ENCODE assay signal across 8 mouse cellular contexts in the genomic region with DNA sequence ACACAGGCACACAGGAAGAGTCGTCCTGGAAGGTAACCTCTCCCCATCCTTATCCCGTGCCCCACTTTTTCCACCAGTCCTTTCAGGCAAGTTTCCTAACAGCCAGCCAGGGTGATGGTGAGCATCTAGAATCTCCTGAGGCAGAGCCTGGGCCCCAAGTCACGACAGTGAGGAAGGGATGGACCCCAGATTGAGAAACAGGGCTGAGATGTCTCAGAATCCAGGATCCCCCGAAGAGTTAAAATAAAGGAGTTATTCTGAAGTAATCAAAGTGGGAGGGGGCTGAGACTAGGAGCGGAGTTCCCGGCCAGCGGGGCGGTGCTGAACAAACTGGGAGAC. TPM values are rescaled to one million over a fixed set of nuclear protein-coding genes. Genes with fewer than 3 reads are reported as not detected.
DNase-seq lines count a peak whose midpoint lies in the region; ATAC-seq and TF ChIP-seq lines count a peak whose summit lies in the region.

No protein-coding gene starts in this region.

- no peak; the same call in 1 of the 2 replicates for ATAC-seq in erythroblast, adult 5-6 weeks (replicated peaks; ENCODE audit: low FRiP score, poor library complexity, severe bottlenecking)
- ATAC-seq in liver, embryonic 13.5 days (ENCODE audit: low read depth), result no peak

- H3K9ac ChIP-seq in liver, embryonic 13.5 days, result peak overlapping the region; percentile 68

- H3K36me3 ChIP-seq in erythroblast, embryonic 14.5 days (ENCODE audit: control insufficient read depth), result peaks cover 18% of the 10 kb centered on the region
- H3K36me3 ChIP-seq in testis, adult 2 months (ENCODE audit: control insufficient read depth, insufficient read depth, low read length), result no peaks in the 10 kb centered on the region
- no peaks in the 10 kb centered on the region for H3K36me3 ChIP-seq in liver, embryonic 13.5 days

- H3K4me1 ChIP-seq in erythroblast, embryonic 14.5 days (ENCODE audit: control insufficient read depth), result peaks cover 51% of the 10 kb centered on the region
- H3K4me1 ChIP-seq in testis, adult 2 months (ENCODE audit: control insufficient read depth, insufficient read depth, low read length), result peaks cover 4% of the 10 kb centered on the region; the same call in 1 of the 2 replicates
- peaks cover 41% of the 10 kb centered on the region for H3K4me1 ChIP-seq in liver, embryonic 13.5 days (replicated peaks)

- no peaks in the 10 kb centered on the region for H3K27me3 ChIP-seq in erythroblast, embryonic 14.5 days (ENCODE audit: control insufficient read depth)
- H3K27me3 ChIP-seq in testis, adult 2 months (ENCODE audit: control insufficient read depth, insufficient read depth, low read length), result no peaks in the 10 kb centered on the region
- H3K27me3 ChIP-seq in liver, embryonic 13.5 days, result no peaks in the 10 kb centered on the region

- H3K27ac ChIP-seq in testis, adult 2 months (ENCODE audit: control insufficient read depth, insufficient read depth, low read depth, low read length), result peak overlapping the region; percentile 67
- peak overlapping the region; percentile 95 for H3K27ac ChIP-seq in liver, embryonic 13.5 days

- 0% methylated on average over 8 of the region's 8 CpGs for WGBS in liver, embryonic 13.5 days (ENCODE audit: insufficient replicate concordance)

- no peak for DNase-seq in testis, postnatal 10 days (ENCODE audit: low spot score)
- no peak for DNase-seq in liver, embryonic 13.5 days
- DNase-seq in ovary, postnatal 10 days (ENCODE audit: low spot score), result no peak
- DNase-seq in c-Kit-positive CD71-positive TER-119-positive erythroid progenitor cells, embryonic 14.5 days (ENCODE audit: low spot score), result no peak
- no peak for DNase-seq in layer of hippocampus, adult 9-11 months

- peak overlapping the region; percentile 93 for H3K4me3 ChIP-seq in erythroblast, embryonic 14.5 days (replicated peaks)
- H3K4me3 ChIP-seq in testis, adult 2 months (ENCODE audit: control insufficient read depth, low read depth, low read length), result peak overlapping the region; percentile 97
- H3K4me3 ChIP-seq in liver, embryonic 13.5 days (replicated peaks), result peak overlapping the region; percentile 91

- peak; percentile 28; the same call in 1 of the 2 replicates for TF ChIP-seq POLR2A in testis, adult 2 months (IDR thresholded peaks at IDR 0.05; ENCODE audit: control insufficient read depth, low read depth, low read length)

- no peaks in the 10 kb centered on the region for H3K9me3 ChIP-seq in erythroblast, embryonic 14.5 days (ENCODE audit: control insufficient read depth, low read length)
- H3K9me3 ChIP-seq in liver, embryonic 13.5 days (replicated peaks), result no peaks in the 10 kb centered on the region

- H3K4me2 ChIP-seq in liver, embryonic 13.5 days, result peak overlapping the region; percentile 75

- TF ChIP-seq CTCF in testis, adult 2 months (IDR thresholded peaks at IDR 0.05; ENCODE audit: control insufficient read depth, insufficient read depth, insufficient replicate concordance, low read depth, low read length), result 0 out of 2 replicates have a peak, but pooled peaks have one; percentile 0

RNA-seq across cellular contexts. Expression of a gene that starts 0.7 kb away (rescaled TPM):
- 0.48 and 0.75 TPM in 2 replicates for polyA plus RNA-seq in erythroblast, embryonic 14.5 days (2012)
- 16.1 and 21.9 TPM in 2 replicates for total RNA-seq in erythroblast, adult 5-6 weeks (2015; ENCODE audit: low replicate concordance)
- 26.3 and 31.0 TPM in 2 replicates for total RNA-seq in erythroblast, adult 5-6 weeks (2017; ENCODE audit: low replicate concordance)
- polyA plus RNA-seq in testis, adult 2 months (2012; rRNA removed), result 15.4 and 21.0 TPM in 2 replicates
- polyA plus RNA-seq in liver, embryonic 13.5 days (2015; fragmentation: Nextera tagmentation; extraction: Ambion mirVana), result 50.8 and 57.5 TPM in 2 replicates
